Mouse (Mus musculus) heart, postnatal 0 days (tissue): ENCODE results near the gene Tmem202.

Experiments
- CTCF ChIP-seq: IDR thresholded peaks from 2 replicates; pipeline ENCODE4 v1.5.1; 2016; ENCODE audit warnings: antibody characterized with exemption, control low read depth, low read depth
- EP300 ChIP-seq: IDR thresholded peaks from 2 replicates; pipeline ENCODE4 v1.6.1; 2016; ENCODE audit warnings: antibody characterized with exemption, low read depth

GRCm38 (mm10) chr9:59512381-59512780 lies 27.3 kb downstream of the Tmem202 start:
- TF ChIP-seq CTCF (no peak), EP300 (no peak)
